Mouse (Mus musculus) intestine, postnatal 0 days (tissue): ENCODE data around the gene Qrich1. TPM values are rescaled to one million over a fixed set of nuclear protein-coding genes. Genes with fewer than 3 reads are reported as not detected.

Source experiments
- ATAC-seq: fragments of 200-750 bp; cut with Nextera tagmentation; 2 replicates; pipeline ENCODE4 v1.8.0; 2017; ENCODE audit warnings: mild to moderate bottlenecking, moderate TSS enrichment, moderate library complexity
- H3K27ac ChIP-seq: fragments of 300-500 bp; sonication (generic); 2 replicates; pipeline ENCODE4 v1.5.1; 2014; ENCODE audit warnings: mild to moderate bottlenecking, low read depth, low read length, moderate library complexity
- H3K27me3 ChIP-seq: fragments of 300-500 bp; sonication (generic); replicated peaks from 2 replicates; pipeline ENCODE4 v1.6.1; 2014; ENCODE audit warnings: low read length, mixed read lengths; ENCODE audit not compliant: control insufficient read depth, insufficient read depth
- H3K36me3 ChIP-seq: fragments of 300-500 bp; sonication (generic); 2 replicates; pipeline ENCODE4 v1.6.1; 2014; ENCODE audit warnings: mild to moderate bottlenecking, moderate library complexity; ENCODE audit not compliant: control insufficient read depth, insufficient read depth
- H3K4me1 ChIP-seq: fragments of 300-500 bp; sonication (generic); replicated peaks from 2 replicates; pipeline ENCODE4 v1.6.1; 2014; ENCODE audit warnings: antibody characterized with exemption, low read length, mixed read lengths; ENCODE audit not compliant: control insufficient read depth, insufficient read depth
- H3K4me2 ChIP-seq: fragments of 300-500 bp; sonication (generic); replicated peaks from 2 replicates; pipeline ENCODE4 v1.6.1; 2014; ENCODE audit warnings: low read depth, mild to moderate bottlenecking, moderate library complexity
- H3K4me3 ChIP-seq: fragments of 300-500 bp; sonication (generic); 2 replicates; pipeline ENCODE4 v1.5.1; 2014; ENCODE audit warnings: low read depth, low read length
- H3K9ac ChIP-seq: fragments of 300-500 bp; sonication (generic); 2 replicates; pipeline ENCODE4 v1.6.1; 2014; ENCODE audit warnings: mild to moderate bottlenecking, low read depth, low read length
- H3K9me3 ChIP-seq: fragments of 300-500 bp; sonication (generic); 2 replicates; pipeline ENCODE4 v1.6.1; 2016; ENCODE audit warnings: mixed run types; ENCODE audit not compliant: control insufficient read depth
- CTCF ChIP-seq: sonication (generic); IDR thresholded peaks from 2 replicates; pipeline ENCODE4 v1.5.1; 2016; ENCODE audit warnings: low read depth, mild to moderate bottlenecking, control low read depth, antibody characterized with exemption, moderate library complexity
- WGBS: fragments of 180-500 bp; shearing (Covaris S2); extraction: QIAGEN DNeasy Blood & Tissue Kit; methylation state at CpG from one replicate; pipeline ENCODE4 v1.1.7; 2014; 5-methylcytosine and 5-hydroxymethylcytosine counted together
- polyA plus RNA-seq: library from polyadenylated mRNA; unstranded; fragments of >200 nt; fragmentation: Nextera tagmentation; extraction: Ambion mirVana; gene quantifications from 2 replicates; pipeline ENCODE4 v1.2.1, GENCODE M21; 2015

Qrich1 gene
- polyA plus RNA-seq, 1 experiment from 2014 or later = 46.8 TPM

GRCm38 (mm10) chr9:108499231-108499630, 17.4 kb upstream of the Qrich1 start:
- WGBS = 92% methylated on average over 7 of the region's 7 CpGs
- H3K9ac ChIP-seq = no peak overlapping the region
- no peak overlapping the region for H3K4me3 ChIP-seq
- ATAC-seq = no peak
- no peaks in the 10 kb centered on the region for H3K4me1 ChIP-seq
- no peak overlapping the region for H3K27ac ChIP-seq
- peaks cover 87% of the 10 kb centered on the region for H3K36me3 ChIP-seq
- H3K27me3 ChIP-seq = no peaks in the 10 kb centered on the region
- no peak for TF ChIP-seq CTCF
- H3K9me3 ChIP-seq = no peaks in the 10 kb centered on the region
- H3K4me2 ChIP-seq = no peak overlapping the region

GRCm38 (mm10) chr9:108499943-108500342, 16.7 kb upstream of the Qrich1 start:
- ATAC-seq = no peak
- Histone ChIP-seq H3K9me3 (no peaks in the 10 kb centered on the region), H3K4me1 (no peaks in the 10 kb centered on the region), H3K4me3 (no peak overlapping the region), H3K36me3 (peaks cover 80% of the 10 kb centered on the region), H3K9ac (no peak overlapping the region), H3K27me3 (no peaks in the 10 kb centered on the region), H3K4me2 (no peak overlapping the region), H3K27ac (no peak overlapping the region)
- no peak for TF ChIP-seq CTCF
- WGBS = 94% methylated on average over 15 of the region's 15 CpGs

GRCm38 (mm10) chr9:108506901-108507300, 9.7 kb upstream of the Qrich1 start:
- WGBS = 83% methylated on average over 7 of the region's 7 CpGs
- Histone ChIP-seq H3K4me3 (peak overlapping the region; percentile 61; the same call in 1 of the 2 replicates), H3K4me1 (0 out of 2 replicates have a peak, but pooled peaks cover 6% of the 10 kb centered on the region), H3K9ac (no peak overlapping the region), H3K27me3 (no peaks in the 10 kb centered on the region), H3K27ac (peak overlapping the region; percentile 85), H3K4me2 (peak overlapping the region; percentile 87), H3K9me3 (no peaks in the 10 kb centered on the region), H3K36me3 (peaks cover 33% of the 10 kb centered on the region)
- no peak for TF ChIP-seq CTCF
- ATAC-seq = no peak

- H3K9me3 ChIP-seq = no peaks in the 10 kb centered on the region
- peak; percentile 96 for ATAC-seq
- no peak for TF ChIP-seq CTCF
Observed at GRCm38 (mm10) chr9:108507619-108508434, 8.8 kb upstream of the Qrich1 start, which contains the start of gene Qars. TSS of gene Qars (plus strand) at chr9:108507706.

GRCm38 (mm10) chr9:108508776-108509175, 7.8 kb upstream of the Qrich1 start:
- peaks cover 40% of the 10 kb centered on the region for H3K36me3 ChIP-seq
- no peak for ATAC-seq
- no peak for TF ChIP-seq CTCF

More at GRCm38 (mm10) chr9:108507619-108508434, 8.8 kb upstream of the Qrich1 start, which contains the start of gene Qars:
- no peaks in the 10 kb centered on the region for H3K27me3 ChIP-seq
- WGBS = 0% methylated on average over 37 of the region's 37 CpGs
- peak within 1 kb of the TSS; percentile 61 for H3K4me3 ChIP-seq
- H3K4me1 ChIP-seq = 0 out of 2 replicates have a peak, but pooled peaks cover 6% of the 10 kb centered on the region
- H3K27ac ChIP-seq = peak within 1 kb of the TSS; percentile 85
- H3K4me2 ChIP-seq = peak within 1 kb of the TSS; percentile 87
- H3K36me3 ChIP-seq = peaks cover 40% of the 10 kb centered on the region
- H3K9ac ChIP-seq = peak within 1 kb of the TSS; percentile 77

GRCm38 (mm10) chr9:108517253-108517930, 786 bp downstream of the Qrich1 start:
- peak; percentile 72 for ATAC-seq
- H3K9me3 ChIP-seq = no peaks in the 10 kb centered on the region
- H3K27ac ChIP-seq = peak overlapping the region; percentile 99
- H3K4me3 ChIP-seq = peak overlapping the region; percentile 93
- peak overlapping the region; percentile 69 for H3K4me2 ChIP-seq
- peak overlapping the region; percentile 99 for H3K9ac ChIP-seq
- no peak for TF ChIP-seq CTCF
- 0% methylated on average over 47 of the region's 95 CpGs for WGBS
- no peaks in the 10 kb centered on the region for H3K27me3 ChIP-seq
- H3K36me3 ChIP-seq = peaks cover 39% of the 10 kb centered on the region
- no peaks in the 10 kb centered on the region for H3K4me1 ChIP-seq

More at GRCm38 (mm10) chr9:108508776-108509175, 7.8 kb upstream of the Qrich1 start:
- Histone ChIP-seq H3K9me3 (no peaks in the 10 kb centered on the region), H3K27ac (no peak overlapping the region), H3K4me1 (0 out of 2 replicates have a peak, but pooled peaks cover 6% of the 10 kb centered on the region), H3K27me3 (no peaks in the 10 kb centered on the region), H3K9ac (peak overlapping the region; percentile 77; the same call in 1 of the 2 replicates), H3K4me3 (peak overlapping the region; percentile 61), H3K4me2 (peak overlapping the region; percentile 87)
- WGBS = 87% methylated on average over 7 of the region's 7 CpGs
